Mouse (Mus musculus): ENCODE measurements around the gene Cldn10. TPM values are rescaled to one million over a fixed set of nuclear protein-coding genes. Genes with fewer than 3 reads are reported as not detected.

Cldn10 gene
- polyA plus RNA-seq, 1 experiment from 2014 or later = 1.5 TPM

DNA sequence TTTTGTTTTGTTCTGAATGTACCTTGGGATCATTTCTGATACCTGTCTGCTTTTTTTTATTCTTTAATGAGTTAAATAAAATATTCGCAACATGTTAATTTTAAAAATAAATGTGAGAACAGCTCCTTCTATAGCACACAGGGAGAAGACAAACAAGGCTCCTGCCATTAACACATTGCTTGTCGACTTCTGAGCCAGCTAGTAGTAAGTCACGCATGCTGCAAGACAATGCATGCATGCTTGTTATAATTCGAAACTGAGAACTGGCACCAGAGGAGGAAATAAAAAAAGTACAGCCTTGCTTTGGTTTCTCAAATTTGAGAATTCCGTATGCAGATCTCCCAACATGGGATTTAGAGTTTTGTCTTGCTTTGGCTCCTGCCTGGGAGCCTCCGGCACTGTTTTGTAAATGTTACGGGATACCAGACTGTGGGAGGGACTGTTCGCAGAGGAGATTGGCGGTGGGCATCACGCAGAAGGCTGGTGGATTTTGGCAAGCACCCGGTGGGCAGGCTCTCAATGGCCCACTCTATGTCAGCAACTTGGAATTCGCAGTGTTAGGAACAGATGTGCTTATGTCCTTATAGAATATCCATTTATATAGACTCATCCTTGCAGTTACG lies 80.5 kb downstream of the Cldn10 start:
- H3K27me3 ChIP-seq (replicated peaks) = no peaks in the 10 kb centered on the region
- no peak overlapping the region for H3K9ac ChIP-seq
- H3K9me3 ChIP-seq = no peaks in the 10 kb centered on the region
- no peak for ATAC-seq (ENCODE audit: extremely low read depth, insufficient number of reproducible peaks, low FRiP score, low TSS enrichment)
- 0 out of 2 replicates have a peak, but pooled peaks cover 7% of the 10 kb centered on the region for H3K36me3 ChIP-seq
- WGBS = 80% methylated on average over 13 of the region's 13 CpGs
- no peak overlapping the region for H3K4me3 ChIP-seq
- H3K4me2 ChIP-seq = no peak overlapping the region
- H3K4me1 ChIP-seq = no peaks in the 10 kb centered on the region
- H3K27ac ChIP-seq (replicated peaks) = no peak overlapping the region

DNA sequence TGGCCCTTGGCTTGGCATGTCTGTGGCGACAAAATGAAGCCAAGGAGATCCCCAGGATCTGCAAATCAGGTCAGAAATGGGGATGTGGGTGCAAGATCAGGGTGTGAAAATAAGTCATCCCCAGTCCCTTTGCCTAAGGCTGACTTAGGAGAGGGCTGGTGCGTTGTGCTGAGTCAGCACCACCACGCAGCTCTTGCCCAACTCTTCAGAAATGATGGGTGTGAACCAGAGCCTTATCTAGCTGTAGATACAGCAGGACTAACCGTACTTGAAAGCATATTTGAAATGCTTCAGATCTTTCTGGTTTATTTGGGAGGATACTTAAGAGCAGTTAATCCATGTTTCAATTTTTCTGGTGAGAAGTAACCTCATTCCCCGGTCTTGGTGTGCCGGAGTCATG lies 82.0 kb downstream of the Cldn10 start:
- Histone ChIP-seq H3K4me2 (no peak overlapping the region), H3K27me3 (replicated peaks) (no peaks in the 10 kb centered on the region), H3K4me1 (no peaks in the 10 kb centered on the region), H3K9me3 (no peaks in the 10 kb centered on the region), H3K9ac (no peak overlapping the region), H3K4me3 (no peak overlapping the region), H3K27ac (replicated peaks) (no peak overlapping the region), H3K36me3 (peaks cover 18% of the 10 kb centered on the region)
- ATAC-seq (ENCODE audit: extremely low read depth, insufficient number of reproducible peaks, low FRiP score, low TSS enrichment) = no peak
- WGBS = 52% methylated on average over 6 of the region's 6 CpGs

DNA sequence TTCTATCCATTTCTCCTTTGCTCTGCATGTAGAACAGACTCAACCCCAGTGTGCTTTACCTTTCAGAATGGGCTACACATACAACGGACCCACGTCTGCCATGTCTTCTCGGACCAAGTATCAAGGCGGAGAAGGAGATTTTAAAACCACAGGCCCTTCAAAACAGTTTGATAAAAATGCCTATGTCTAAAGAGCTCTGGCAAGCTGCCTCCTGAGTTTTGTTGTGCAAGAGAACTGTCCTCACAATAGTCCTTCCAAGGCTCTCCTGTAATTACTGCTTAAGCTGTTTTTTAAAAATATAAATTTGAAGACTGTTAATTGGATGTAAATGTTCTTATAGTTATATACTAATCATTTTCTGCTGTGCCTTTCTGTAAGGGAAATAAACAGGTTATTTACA lies 86.4 kb downstream of the Cldn10 start:
- Histone ChIP-seq H3K9ac (no peak overlapping the region), H3K9me3 (no peaks in the 10 kb centered on the region), H3K4me2 (no peak overlapping the region), H3K27ac (replicated peaks) (no peak overlapping the region), H3K36me3 (peaks cover 54% of the 10 kb centered on the region), H3K4me3 (no peak overlapping the region), H3K4me1 (no peaks in the 10 kb centered on the region), H3K27me3 (replicated peaks) (no peaks in the 10 kb centered on the region)
- ATAC-seq (ENCODE audit: extremely low read depth, insufficient number of reproducible peaks, low FRiP score, low TSS enrichment) = no peak
- 91% methylated on average over 4 of the region's 4 CpGs for WGBS

DNA sequence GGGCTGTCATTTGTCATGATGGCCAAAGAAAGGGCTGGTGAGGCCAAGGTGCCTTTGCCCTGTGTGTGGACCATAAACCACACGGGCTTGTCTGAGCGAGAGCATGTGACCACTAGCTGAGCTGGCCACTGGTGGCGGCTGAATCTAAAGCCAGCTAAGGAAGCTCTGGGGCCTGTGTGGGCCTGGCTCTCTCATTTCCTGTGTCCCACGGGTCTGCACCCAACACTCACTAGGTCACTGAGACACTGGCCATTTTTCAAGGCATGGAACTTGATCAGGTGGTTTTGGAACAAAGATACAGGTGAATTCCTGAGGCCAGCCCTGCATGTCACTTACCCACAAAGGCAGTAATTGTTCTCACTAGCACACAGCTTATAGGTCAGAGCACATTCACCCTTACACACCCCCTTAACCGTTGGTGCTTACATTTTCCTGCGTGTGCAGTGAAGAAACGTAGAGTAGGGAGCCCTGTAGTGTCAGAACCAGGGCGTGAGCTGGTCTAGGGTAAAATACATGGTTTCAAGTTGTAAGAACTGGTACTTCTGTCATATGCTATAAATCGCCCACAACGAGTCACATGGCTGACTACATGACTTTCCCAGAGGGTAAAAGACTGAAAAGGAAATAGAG lies 87.2 kb downstream of the Cldn10 start:
- Histone ChIP-seq H3K36me3 (peaks cover 62% of the 10 kb centered on the region), H3K4me1 (no peaks in the 10 kb centered on the region), H3K27ac (replicated peaks) (no peak overlapping the region), H3K9ac (no peak overlapping the region), H3K4me3 (no peak overlapping the region), H3K27me3 (replicated peaks) (no peaks in the 10 kb centered on the region), H3K9me3 (no peaks in the 10 kb centered on the region), H3K4me2 (no peak overlapping the region)
- 73% methylated on average over 10 of the region's 10 CpGs for WGBS
- no peak for ATAC-seq (ENCODE audit: extremely low read depth, insufficient number of reproducible peaks, low FRiP score, low TSS enrichment)

DNA sequence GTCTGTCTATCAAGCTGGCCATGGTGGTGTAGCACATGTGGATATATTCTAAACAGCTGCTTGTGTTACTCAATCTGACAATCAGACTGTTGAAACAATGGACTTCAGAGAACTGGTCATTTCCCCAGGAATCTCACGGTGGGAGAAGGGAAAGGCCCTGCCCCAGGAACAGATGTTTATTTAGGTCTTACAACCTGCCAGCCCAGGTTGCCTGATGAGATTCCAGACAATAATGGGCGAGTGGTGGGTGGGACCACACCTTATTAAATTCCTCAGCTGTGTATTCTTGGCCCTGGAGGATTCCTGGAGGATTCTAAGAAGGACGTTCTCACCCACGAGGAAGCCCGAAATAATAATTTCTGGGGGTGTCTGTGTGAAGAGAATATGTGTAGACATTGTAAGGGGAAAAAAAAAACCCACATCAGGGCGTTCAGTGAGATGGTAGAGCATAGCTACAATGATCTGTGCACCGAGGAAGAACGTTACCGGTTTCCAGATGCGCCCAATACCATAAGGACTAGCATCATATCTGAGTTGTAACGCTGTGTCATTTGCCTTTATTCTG lies 90.7 kb downstream of the Cldn10 start:
- 79% methylated on average over 11 of the region's 11 CpGs for WGBS
- Histone ChIP-seq H3K9me3 (no peaks in the 10 kb centered on the region), H3K4me2 (no peak overlapping the region), H3K27ac (replicated peaks) (no peak overlapping the region), H3K4me1 (peaks cover 3% of the 10 kb centered on the region), H3K27me3 (replicated peaks) (no peaks in the 10 kb centered on the region), H3K36me3 (peaks cover 82% of the 10 kb centered on the region), H3K4me3 (no peak overlapping the region), H3K9ac (no peak overlapping the region)
- ATAC-seq (ENCODE audit: extremely low read depth, insufficient number of reproducible peaks, low FRiP score, low TSS enrichment) = no peak

DNA sequence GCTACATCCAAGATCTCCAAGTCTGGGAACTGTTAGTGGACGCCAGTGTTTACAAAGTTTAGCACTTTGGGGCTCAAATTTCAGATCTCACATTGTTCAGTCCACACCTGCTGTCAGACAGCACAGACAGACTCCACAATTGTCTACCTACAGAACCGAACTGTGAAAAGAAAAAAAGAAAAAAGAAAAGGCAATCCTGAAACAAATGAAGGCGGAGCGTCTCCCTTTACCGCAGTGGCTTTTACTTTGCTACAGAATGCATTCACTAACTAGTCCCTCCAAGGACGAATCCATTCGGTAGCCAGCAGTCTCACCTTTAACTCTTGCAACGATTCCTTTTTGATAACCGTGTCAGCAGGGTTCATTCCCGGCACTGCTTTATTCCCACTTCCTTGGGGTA lies 93.0 kb downstream of the Cldn10 start:
- H3K4me2 ChIP-seq = no peak overlapping the region
- ATAC-seq (ENCODE audit: extremely low read depth, insufficient number of reproducible peaks, low FRiP score, low TSS enrichment) = no peak
- peaks cover 77% of the 10 kb centered on the region for H3K36me3 ChIP-seq
- H3K9ac ChIP-seq = no peak overlapping the region
- H3K27ac ChIP-seq (replicated peaks) = no peak overlapping the region
- H3K4me1 ChIP-seq = peaks cover 12% of the 10 kb centered on the region
- WGBS = 83% methylated on average over 10 of the region's 10 CpGs
- H3K4me3 ChIP-seq = no peak overlapping the region
- H3K27me3 ChIP-seq (replicated peaks) = no peaks in the 10 kb centered on the region
- no peaks in the 10 kb centered on the region for H3K9me3 ChIP-seq

DNA sequence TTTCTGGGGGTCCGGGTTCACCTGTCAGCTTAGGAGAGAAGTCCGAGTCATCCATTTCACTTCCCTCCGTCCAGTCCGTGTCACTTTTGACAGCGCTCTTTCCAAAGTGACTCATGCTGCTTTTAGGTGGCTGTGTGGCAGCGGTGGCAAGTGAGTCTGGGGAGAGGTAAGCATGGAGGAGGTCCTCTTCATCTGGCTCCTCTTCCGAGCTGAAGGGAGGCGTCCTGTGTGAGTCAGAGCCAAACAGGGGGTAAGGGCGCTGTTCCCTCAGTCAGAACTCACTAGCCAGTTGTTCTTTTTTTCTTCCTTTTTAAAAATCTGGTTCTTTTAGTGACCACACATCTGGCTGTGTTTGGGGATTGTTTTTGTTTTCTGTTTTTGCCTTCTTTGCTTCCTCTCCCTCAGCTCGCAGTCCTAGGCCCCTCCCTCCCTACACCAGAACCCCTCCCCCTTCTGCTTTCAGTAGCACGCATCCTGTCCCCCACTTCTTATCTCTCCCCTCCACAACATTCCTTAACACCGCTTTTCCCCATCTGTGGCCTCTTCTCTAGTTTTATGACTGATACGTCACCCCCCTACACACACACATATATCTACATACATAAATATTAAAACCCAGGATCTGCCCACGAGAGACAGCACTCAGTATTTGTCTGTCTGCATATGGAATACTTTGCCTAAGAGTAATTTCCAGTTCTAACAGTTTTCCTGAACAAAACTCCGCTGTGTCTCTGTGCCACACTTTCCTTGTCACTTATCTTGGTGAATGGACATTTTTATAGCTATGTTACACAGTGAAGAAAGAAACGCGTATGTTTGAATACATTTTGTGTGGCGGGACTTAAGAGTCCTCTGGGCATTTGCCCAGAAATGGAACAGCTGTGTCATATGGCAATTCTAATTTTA lies 95.9 kb downstream of the Cldn10 start:
- Histone ChIP-seq H3K9me3 (no peaks in the 10 kb centered on the region), H3K27ac (replicated peaks) (peak overlapping the region; percentile 63), H3K9ac (no peak overlapping the region), H3K4me3 (no peak overlapping the region), H3K4me1 (peaks cover 12% of the 10 kb centered on the region), H3K27me3 (replicated peaks) (no peaks in the 10 kb centered on the region), H3K36me3 (peaks cover 82% of the 10 kb centered on the region), H3K4me2 (peak overlapping the region; percentile 39)
- ATAC-seq (ENCODE audit: extremely low read depth, insufficient number of reproducible peaks, low FRiP score, low TSS enrichment) = no peak
- WGBS = 56% methylated on average over 18 of the region's 18 CpGs

DNA sequence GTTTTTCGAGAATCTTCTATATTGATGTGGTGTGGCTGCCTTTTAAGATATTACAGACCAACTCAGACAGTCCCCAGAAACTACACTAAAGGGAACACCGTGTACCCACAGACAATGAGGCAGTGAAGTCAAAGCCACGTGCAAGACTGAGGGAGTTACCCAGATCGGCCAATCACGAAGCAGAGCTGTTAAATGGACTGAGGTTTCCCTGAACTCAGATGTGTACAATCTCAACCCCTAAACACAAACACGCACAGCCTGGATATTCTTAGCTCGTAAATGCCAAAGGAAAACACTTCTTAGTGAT lies 96.5 kb downstream of the Cldn10 start:
- Histone ChIP-seq H3K9ac (no peak overlapping the region), H3K9me3 (no peaks in the 10 kb centered on the region), H3K36me3 (peaks cover 82% of the 10 kb centered on the region), H3K4me2 (no peak overlapping the region; the same call in 1 of the 2 replicates), H3K27me3 (replicated peaks) (no peaks in the 10 kb centered on the region), H3K4me3 (no peak overlapping the region), H3K4me1 (peaks cover 12% of the 10 kb centered on the region), H3K27ac (replicated peaks) (peak overlapping the region; percentile 63)
- WGBS = 77% methylated on average over 7 of the region's 7 CpGs
- ATAC-seq (ENCODE audit: extremely low read depth, insufficient number of reproducible peaks, low FRiP score, low TSS enrichment) = no peak

DNA sequence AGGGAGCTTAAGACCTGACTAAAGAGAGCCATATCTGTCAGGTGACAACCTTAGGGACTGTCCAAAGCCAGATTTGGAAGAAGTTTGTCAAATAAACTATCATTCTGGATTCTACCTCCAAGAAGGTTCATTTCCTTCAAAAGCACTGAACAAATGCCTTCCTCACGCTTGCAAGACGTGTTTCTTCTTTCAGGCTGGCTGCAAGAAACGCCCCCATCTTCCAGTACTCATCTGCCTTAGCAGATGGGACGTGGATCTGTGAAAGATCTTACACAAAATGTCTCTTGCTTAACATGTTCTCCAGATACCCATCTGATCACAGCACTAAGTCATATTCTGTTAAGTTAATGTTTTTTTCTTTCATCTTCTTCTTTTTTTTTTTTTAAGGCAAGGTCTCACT lies 102.4 kb downstream of the Cldn10 start:
- no peak overlapping the region for H3K27ac ChIP-seq (replicated peaks)
- WGBS = 82% methylated on average over 4 of the region's 4 CpGs
- H3K4me3 ChIP-seq = no peak overlapping the region
- no peak for ATAC-seq (ENCODE audit: extremely low read depth, insufficient number of reproducible peaks, low FRiP score, low TSS enrichment)
- no peak overlapping the region for H3K9ac ChIP-seq
- no peak overlapping the region for H3K4me2 ChIP-seq
- H3K27me3 ChIP-seq (replicated peaks) = no peaks in the 10 kb centered on the region
- H3K4me1 ChIP-seq = no peaks in the 10 kb centered on the region
- peaks cover 74% of the 10 kb centered on the region for H3K36me3 ChIP-seq
- H3K9me3 ChIP-seq = no peaks in the 10 kb centered on the region

DNA sequence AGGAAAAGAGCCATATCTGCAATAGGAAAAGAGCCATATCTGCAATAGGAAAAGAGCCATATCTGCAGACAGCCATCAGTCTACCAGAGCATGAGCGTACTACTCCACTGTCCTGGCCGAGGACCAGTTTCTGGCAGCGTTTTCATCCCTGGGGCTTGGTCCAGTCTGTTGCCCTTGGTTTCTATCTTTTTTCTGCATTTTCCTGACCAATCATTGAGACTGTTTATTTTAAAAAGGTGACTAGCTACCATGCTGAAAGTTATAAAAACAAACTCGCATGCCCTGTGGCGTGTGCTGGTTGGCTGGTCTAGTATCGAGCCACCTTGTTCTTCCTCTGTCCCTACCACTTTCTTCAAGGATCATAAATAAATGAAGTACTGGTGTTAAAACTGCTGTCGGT lies 107.5 kb downstream of the Cldn10 start:
- WGBS = 77% methylated on average over 7 of the region's 7 CpGs
- no peak overlapping the region for H3K27ac ChIP-seq (replicated peaks)
- peaks cover 74% of the 10 kb centered on the region for H3K36me3 ChIP-seq
- no peaks in the 10 kb centered on the region for H3K27me3 ChIP-seq (replicated peaks)
- no peaks in the 10 kb centered on the region for H3K4me1 ChIP-seq
- no peak overlapping the region for H3K9ac ChIP-seq
- H3K9me3 ChIP-seq = no peaks in the 10 kb centered on the region
- no peak overlapping the region for H3K4me2 ChIP-seq
- H3K4me3 ChIP-seq = no peak overlapping the region
- ATAC-seq (ENCODE audit: extremely low read depth, insufficient number of reproducible peaks, low FRiP score, low TSS enrichment) = no peak

DNA sequence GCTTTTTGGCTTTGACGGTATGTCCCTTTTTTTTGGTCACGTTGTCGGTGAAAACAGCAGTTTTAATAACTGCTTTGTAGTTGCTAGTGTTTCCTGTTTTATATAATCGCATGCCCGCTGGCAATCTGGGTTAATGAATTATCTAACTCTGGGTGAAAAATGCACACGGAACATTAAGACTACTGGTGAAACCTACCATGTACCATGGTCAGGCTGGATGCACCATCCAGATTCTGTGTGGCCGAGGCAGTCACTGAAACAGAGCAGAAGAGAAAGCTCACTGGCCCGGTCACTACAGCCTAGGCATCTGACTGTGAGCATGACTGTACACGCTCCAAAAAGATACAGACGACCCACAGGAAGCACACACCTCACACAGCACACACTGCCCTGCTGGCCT lies 107.9 kb downstream of the Cldn10 start:
- no peak overlapping the region for H3K27ac ChIP-seq (replicated peaks)
- H3K4me1 ChIP-seq = no peaks in the 10 kb centered on the region
- no peak overlapping the region for H3K4me3 ChIP-seq
- WGBS = 82% methylated on average over 10 of the region's 10 CpGs
- no peak for ATAC-seq (ENCODE audit: extremely low read depth, insufficient number of reproducible peaks, low FRiP score, low TSS enrichment)
- H3K27me3 ChIP-seq (replicated peaks) = no peaks in the 10 kb centered on the region
- peaks cover 77% of the 10 kb centered on the region for H3K36me3 ChIP-seq
- no peak overlapping the region for H3K4me2 ChIP-seq
- no peaks in the 10 kb centered on the region for H3K9me3 ChIP-seq
- no peak overlapping the region for H3K9ac ChIP-seq
